Mouse (Mus musculus) CH12.LX (cell line): ENCODE measurements at regions not wholly inside any gene's neighbourhood (a gene's known extent, or its start where the extent isn't known, plus 50 kb on each side); places are given as distances from the start of the nearest gene placed in this dataset.

Experiments
- DNase-seq: peaks from one replicate; pipeline ENCODE4 v3.0.0-alpha.2; 2013; ENCODE audit errors: extremely low read depth
- H3K27ac ChIP-seq: 2 replicates; pipeline ENCODE4 v1.5.1; 2012; ENCODE audit warnings: low read depth, mild to moderate bottlenecking, control low read depth, moderate library complexity; ENCODE audit not compliant: insufficient read depth
- H3K27me3 ChIP-seq: replicated peaks from 2 replicates; pipeline ENCODE3; 2012; ENCODE audit warnings: inconsistent platforms
- H3K36me3 ChIP-seq, 2 experiments: replicated peaks in 1 of 2; 2 replicates each; pipeline versions ENCODE3 to v1.6.1; 2012; ENCODE audit warnings: inconsistent platforms in 1 of 2, low read length in 1 of 2, mild to moderate bottlenecking in 1 of 2, mixed read lengths in 1 of 2, moderate library complexity in 1 of 2; ENCODE audit not compliant: control insufficient read depth in 1 of 2, insufficient read depth in 1 of 2
- H3K4me1 ChIP-seq, 2 experiments: 2 replicates each; pipeline ENCODE4 v1.6.1; 2012; ENCODE audit warnings: inconsistent platforms in 1 of 2, moderate library complexity in 1 of 2; ENCODE audit not compliant: insufficient read depth in 2 of 2, control insufficient read depth in 1 of 2
- H3K4me2 ChIP-seq: 2 replicates; pipeline ENCODE4 v1.6.1; 2012; ENCODE audit warnings: low read depth, mild to moderate bottlenecking, control low read depth; ENCODE audit not compliant: poor library complexity, insufficient read depth, severe bottlenecking
- H3K4me3 ChIP-seq, 3 experiments: fragments of 150-350 bp in 1 of 3; sonication (generic) in 1 of 3; replicated peaks in 1 of 3; 2 replicates each; pipeline versions ENCODE3 to v1.5.1; 2011 to 2012; ENCODE audit warnings: low read depth in 2 of 3, low read length in 2 of 3, mild to moderate bottlenecking in 2 of 3, moderate library complexity in 2 of 3, control low read depth in 1 of 3, improper control_type of control experiment in 1 of 3, inconsistent platforms in 1 of 3, mixed read lengths in 1 of 3; ENCODE audit not compliant: poor library complexity in 1 of 3
- H3K79me2 ChIP-seq: replicated peaks from 2 replicates; pipeline ENCODE4 v1.6.1; 2012; ENCODE audit warnings: mild to moderate bottlenecking, moderate library complexity; ENCODE audit not compliant: control insufficient read depth, poor library complexity, insufficient read depth, severe bottlenecking; ENCODE audit errors: extremely low read depth
- H3K9ac ChIP-seq: 2 replicates; pipeline ENCODE4 v1.6.1; 2012; ENCODE audit warnings: low read depth, mild to moderate bottlenecking, control low read depth, moderate library complexity; ENCODE audit not compliant: insufficient read depth
- H3K9me3 ChIP-seq: replicated peaks from 2 replicates; pipeline ENCODE3; 2012; ENCODE audit warnings: low read length, inconsistent platforms, mixed read lengths
- CHD1 ChIP-seq: IDR thresholded peaks from 2 replicates; pipeline ENCODE4 v1.6.1; 2012; ENCODE audit warnings: low read depth, low read length, improper control_type of control experiment, inconsistent platforms
- CHD2 ChIP-seq: IDR thresholded peaks from 2 replicates; pipeline ENCODE4 v1.6.1; 2011; ENCODE audit warnings: low read length, improper control_type of control experiment
- CTCF ChIP-seq, 2 experiments: IDR thresholded peaks in 1 of 2; conservative IDR thresholded peaks in 1 of 2; 2 replicates each; pipeline ENCODE4 v1.5.1; 2011 to 2012; ENCODE audit warnings: low read depth in 2 of 2, low read length in 2 of 2, improper control_type of control experiment in 1 of 2, inconsistent platforms in 1 of 2, mild to moderate bottlenecking in 1 of 2, moderate library complexity in 1 of 2
- ELF1 ChIP-seq: IDR thresholded peaks from 2 replicates; pipeline ENCODE4 v1.6.1; 2014; ENCODE audit warnings: low read depth, mild to moderate bottlenecking, inconsistent platforms, low read length, improper control_type of control experiment
- EP300 ChIP-seq: IDR thresholded peaks from 2 replicates; pipeline ENCODE4 v1.6.1; 2011; ENCODE audit warnings: low read length, improper control_type of control experiment
- GABPA ChIP-seq: IDR thresholded peaks from 2 replicates; pipeline ENCODE4 v1.6.1; 2012; ENCODE audit warnings: low read depth, low read length, improper control_type of control experiment, inconsistent platforms; ENCODE audit not compliant: insufficient replicate concordance
- KAT2A ChIP-seq: IDR thresholded peaks from 2 replicates; pipeline ENCODE4 v1.6.1; 2012; ENCODE audit warnings: low read length, improper control_type of control experiment, inconsistent platforms; ENCODE audit not compliant: insufficient replicate concordance
- MAX ChIP-seq: IDR thresholded peaks from 2 replicates; pipeline ENCODE4 v1.6.1; 2011; ENCODE audit warnings: low read length, improper control_type of control experiment
- MAZ ChIP-seq: IDR thresholded peaks from 2 replicates; pipeline ENCODE4 v1.6.1; 2012; ENCODE audit warnings: low read depth, mild to moderate bottlenecking, inconsistent platforms, low read length, improper control_type of control experiment, moderate library complexity
- MEF2A ChIP-seq: IDR thresholded peaks from 2 replicates; pipeline ENCODE4 v1.6.1; 2014; ENCODE audit warnings: low read depth, mild to moderate bottlenecking, inconsistent platforms, low read length, improper control_type of control experiment, borderline replicate concordance
- MXI1 ChIP-seq: IDR thresholded peaks from 2 replicates; pipeline ENCODE4 v1.6.1; 2011; ENCODE audit warnings: mild to moderate bottlenecking, low read depth, low read length, improper control_type of control experiment
- NELFE ChIP-seq: IDR thresholded peaks from 2 replicates; pipeline ENCODE4 v1.6.1; 2011; ENCODE audit warnings: low read depth, low read length, improper control_type of control experiment
- NRF1 ChIP-seq: IDR thresholded peaks from 2 replicates; pipeline ENCODE4 v1.6.1; 2014; ENCODE audit warnings: low read depth, mild to moderate bottlenecking, inconsistent platforms, low read length, improper control_type of control experiment, moderate library complexity
- PAX5 ChIP-seq: IDR thresholded peaks from 2 replicates; pipeline ENCODE4 v1.6.1; 2012; ENCODE audit warnings: low read length, inconsistent platforms, mixed read lengths
- RAD21 ChIP-seq: IDR thresholded peaks from 2 replicates; pipeline ENCODE4 v1.6.1; 2011; ENCODE audit warnings: low read depth, mild to moderate bottlenecking, low read length, improper control_type of control experiment, moderate library complexity
- RCOR1 ChIP-seq: conservative IDR thresholded peaks from 2 replicates; pipeline ENCODE4 v1.6.1; 2012; ENCODE audit warnings: low read depth, mild to moderate bottlenecking, inconsistent platforms, low read length, improper control_type of control experiment
- TBP ChIP-seq: conservative IDR thresholded peaks from 2 replicates; pipeline ENCODE4 v1.6.1; 2011; ENCODE audit warnings: low read depth, low read length, improper control_type of control experiment
- TCF12 ChIP-seq: IDR thresholded peaks from 2 replicates; pipeline ENCODE4 v1.6.1; 2014; ENCODE audit warnings: low read depth, mild to moderate bottlenecking, inconsistent platforms, low read length, improper control_type of control experiment
- UBTF ChIP-seq: IDR thresholded peaks from 2 replicates; pipeline ENCODE4 v1.6.1; 2012; ENCODE audit warnings: low read depth, mild to moderate bottlenecking, inconsistent platforms, low read length, improper control_type of control experiment, moderate library complexity
- USF2 ChIP-seq: conservative IDR thresholded peaks from 2 replicates; pipeline ENCODE4 v1.6.1; 2011; ENCODE audit warnings: low read depth, low read length, improper control_type of control experiment
- ZC3H11A ChIP-seq: IDR thresholded peaks from 2 replicates; pipeline ENCODE4 v1.6.1; 2012; ENCODE audit warnings: low read depth, mild to moderate bottlenecking, inconsistent platforms, low read length, improper control_type of control experiment
- ZNF384 ChIP-seq: IDR thresholded peaks from 2 replicates; pipeline ENCODE4 v1.6.1; 2012; ENCODE audit warnings: low read depth, low read length, improper control_type of control experiment, inconsistent platforms
- dilution Hi-C: fragments of 300-500 bp; cut with MboI; formaldehyde crosslinking; loops from 2 replicates; pipeline ENCODE4 v1.14.3; 2020; ENCODE audit warnings: low sequenced_read_pairs; ENCODE audit not compliant: extremely low pct_unique_long_range_greater_than_20kb, extremely low pct_ligation_motif_present
- in situ Hi-C: fragments of 300-500 bp; cut with MboI; formaldehyde crosslinking; loops from 3 replicates; pipeline ENCODE4 v1.14.3; 2019; ENCODE audit warnings: low sequenced_read_pairs, low pct_ligation_motif_present, low pct_unique_long_range_greater_than_20kb, mixed read lengths

- H3K27ac ChIP-seq: no peak overlapping the region
- in situ Hi-C loops: no loop called here
- TF ChIP-seq GABPA (no peak), USF2 (no peak), EP300 (no peak), CHD1 (no peak), TBP (no peak), MAX (no peak), RAD21 (no peak), MXI1 (no peak), MAZ (no peak), ZNF384 (no peak), UBTF (no peak), KAT2A (no peak), CTCF (conservative IDR thresholded peaks at IDR 0.05 in 1 of 2, IDR thresholded peaks at IDR 0.05 in 1 of 2; ENCODE audit: low read depth in 2 of 2, low read length in 2 of 2) (no peak), NRF1 (no peak), ZC3H11A (no peak), PAX5 (no peak)
- TF ChIP-seq, all 38 proteins: peak for 0
- Histone ChIP-seq H3K79me2 (no peaks in the 10 kb centered on the region), H3K4me2 (no peak overlapping the region), H3K9ac (no peak overlapping the region), H3K36me3 (no peaks in the 10 kb centered on the region), H3K4me3 (no peak overlapping the region), H3K9me3 (peaks cover 9% of the 10 kb centered on the region), H3K4me1 (no peaks in the 10 kb centered on the region), H3K27me3 (no peaks in the 10 kb centered on the region)
- dilution Hi-C loops: no loop called here
- no peak for DNase-seq
Observed at GRCm38 (mm10) chr16:65742951-65743350, 72.1 kb upstream of the Vgll3 start.

- Histone ChIP-seq H3K27ac (no peak overlapping the region), H3K27me3 (no peaks in the 10 kb centered on the region), H3K9ac (no peak overlapping the region), H3K4me3 (no peak overlapping the region), H3K9me3 (peaks cover 3% of the 10 kb centered on the region), H3K79me2 (no peaks in the 10 kb centered on the region), H3K4me1 (no peaks in the 10 kb centered on the region), H3K4me2 (no peak overlapping the region), H3K36me3 (no peaks in the 10 kb centered on the region)
- in situ Hi-C loops (no loop called here), dilution Hi-C loops (no loop called here)
- no peak for DNase-seq
- TF ChIP-seq RCOR1 (no peak), NRF1 (no peak), KAT2A (no peak), MXI1 (no peak), TBP (no peak), PAX5 (no peak), MEF2A (no peak), NELFE (no peak), EP300 (no peak), CHD2 (no peak), ZC3H11A (no peak), ELF1 (no peak), TCF12 (no peak)
Observed at GRCm38 (mm10) chr16:65755667-65756066, 59.4 kb upstream of the Vgll3 start.
